Mouse (Mus musculus) G1E (cell line): ENCODE measurements around the gene Coro2a. TPM values are rescaled to one million over a fixed set of nuclear protein-coding genes. Genes with fewer than 3 reads are reported as not detected.

Experiments
- ATAC-seq: 2 replicates; pipeline ENCODE4 v1.8.0; 2016; ENCODE audit warnings: mild to moderate bottlenecking; ENCODE audit not compliant: insufficient number of reproducible peaks, poor library complexity, low FRiP score, severe bottlenecking; ENCODE audit errors: extremely low read depth
- DNase-seq: peaks from one replicate; pipeline ENCODE4 v3.0.0; 2012; ENCODE audit warnings: low spot score
- H3K27me3 ChIP-seq: 2 replicates; pipeline ENCODE4 v1.6.1; 2012; ENCODE audit warnings: mild to moderate bottlenecking, low read length, inconsistent platforms; ENCODE audit not compliant: insufficient read depth
- H3K36me3 ChIP-seq: replicated peaks from 2 replicates; pipeline ENCODE3; 2012; ENCODE audit warnings: mild to moderate bottlenecking, inconsistent platforms
- H3K4me1 ChIP-seq: 2 replicates; pipeline ENCODE4 v1.6.1; 2012; ENCODE audit warnings: low read depth, low read length, inconsistent platforms, mixed read lengths; ENCODE audit not compliant: insufficient read depth
- H3K4me3 ChIP-seq: 2 replicates; pipeline ENCODE4 v1.5.1; 2012; ENCODE audit warnings: low read depth, mild to moderate bottlenecking, inconsistent platforms, low read length, moderate library complexity, mixed read lengths
- H3K9me3 ChIP-seq: replicated peaks from 2 replicates; pipeline ENCODE4 v1.6.1; 2012; ENCODE audit warnings: inconsistent platforms
- CTCF ChIP-seq: IDR thresholded peaks from 2 replicates; pipeline ENCODE4 v1.5.1; 2012; ENCODE audit warnings: low read depth, low read length, inconsistent platforms, mixed read lengths
- GATA1 ChIP-seq: IDR thresholded peaks from 2 replicates; pipeline ENCODE4 v1.6.1; 2012; ENCODE audit warnings: borderline replicate concordance, low read length, inconsistent platforms, mixed read lengths
- GATA2 ChIP-seq: IDR thresholded peaks from 2 replicates; pipeline ENCODE4 v1.6.1; 2012; ENCODE audit warnings: low read depth, low read length, inconsistent platforms, borderline replicate concordance
- POLR2AphosphoS5 ChIP-seq: IDR thresholded peaks from 2 replicates; pipeline ENCODE4 v1.6.1; 2012; ENCODE audit warnings: low read depth, low read length, inconsistent platforms; ENCODE audit not compliant: insufficient replicate concordance
- TAL1 ChIP-seq: conservative IDR thresholded peaks from 2 replicates; pipeline ENCODE4 v1.6.1; 2012; ENCODE audit warnings: low read depth, low read length, inconsistent platforms, mixed read lengths
- polyA plus RNA-seq: library from polyadenylated mRNA; stranded (reverse); fragments of >175 nt; gene quantifications from 2 replicates; pipeline ENCODE4 v1.2.3, GENCODE M21; 2012
- total RNA-seq, 2 experiments: library from RNA; stranded (forward) in 1 of 2; stranded (reverse) in 1 of 2; fragments of 200-1000 nt in 1 of 2; fragments of >200 nt in 1 of 2; fragmentation: Nextera tagmentation in 1 of 2; gene quantifications; 2 replicates each; pipeline ENCODE4 v1.2.3; 2014 to 2017

Gene Coro2a
- total and polyA plus RNA-seq, 3 experiments, result 79.5 to 501 (median 158) TPM

- H3K27me3 ChIP-seq, result no peaks in the 10 kb centered on the region
- H3K9me3 ChIP-seq, result no peaks in the 10 kb centered on the region
- peaks cover 73% of the 10 kb centered on the region for H3K4me1 ChIP-seq
- DNase-seq, result no peak
- no peak overlapping the region for H3K4me3 ChIP-seq
- H3K36me3 ChIP-seq, result peaks cover 71% of the 10 kb centered on the region
- TF ChIP-seq CTCF (no peak), GATA2 (no peak), TAL1 (no peak), GATA1 (no peak), POLR2AphosphoS5 (no peak)
- ATAC-seq, result no peak
Measured at GRCm38 (mm10) chr4:46505361-46506057, 96.5 kb downstream of the Coro2a start.

GRCm38 (mm10) chr4:46503881-46504280 lies 98.1 kb downstream of the Coro2a start:
- Histone ChIP-seq H3K36me3 (peaks cover 80% of the 10 kb centered on the region), H3K27me3 (no peaks in the 10 kb centered on the region), H3K4me3 (peak overlapping the region; percentile 27; the same call in 1 of the 2 replicates), H3K9me3 (no peaks in the 10 kb centered on the region), H3K4me1 (peaks cover 75% of the 10 kb centered on the region)
- DNase-seq (peak; percentile 47), ATAC-seq (peak; percentile 71)
- TF ChIP-seq TAL1, result peak; percentile 56
- no peak for TF ChIP-seq GATA2

GRCm38 (mm10) chr4:46502606-46503502 lies 99.1 kb downstream of the Coro2a start:
- ATAC-seq, result no peak
- peaks cover 88% of the 10 kb centered on the region for H3K36me3 ChIP-seq
- H3K9me3 ChIP-seq, result no peaks in the 10 kb centered on the region
- H3K4me1 ChIP-seq, result peaks cover 79% of the 10 kb centered on the region
- TF ChIP-seq TAL1 (no peak), CTCF (no peak), POLR2AphosphoS5 (no peak), GATA2 (no peak), GATA1 (no peak)
- H3K4me3 ChIP-seq, result no peak overlapping the region; the same call in 1 of the 2 replicates
- no peaks in the 10 kb centered on the region for H3K27me3 ChIP-seq
- DNase-seq, result no peak

- peaks cover 96% of the 10 kb centered on the region for H3K36me3 ChIP-seq
- H3K27me3 ChIP-seq, result no peaks in the 10 kb centered on the region
- TF ChIP-seq GATA1, result no peak
- TF ChIP-seq TAL1, result no peak
- TF ChIP-seq POLR2AphosphoS5, result no peak
- no peak for TF ChIP-seq GATA2
- peak; percentile 71; the same call in 1 of the 2 replicates for TF ChIP-seq CTCF
- no peak overlapping the region for H3K4me3 ChIP-seq
- DNase-seq, result no peak
- peaks cover 48% of the 10 kb centered on the region for H3K4me1 ChIP-seq
- H3K9me3 ChIP-seq, result no peaks in the 10 kb centered on the region
- no peak for ATAC-seq
Measured at GRCm38 (mm10) chr4:46498976-46499375, 103.0 kb downstream of the Coro2a start.

GRCm38 (mm10) chr4:46498511-46498910 lies 103.5 kb downstream of the Coro2a start:
- H3K4me3 ChIP-seq, result no peak overlapping the region
- H3K36me3 ChIP-seq, result peaks cover 96% of the 10 kb centered on the region
- ATAC-seq (no peak), DNase-seq (no peak)
- no peaks in the 10 kb centered on the region for H3K9me3 ChIP-seq
- TF ChIP-seq GATA2 (no peak), GATA1 (no peak), TAL1 (no peak), POLR2AphosphoS5 (no peak), CTCF (no peak)
- no peaks in the 10 kb centered on the region for H3K27me3 ChIP-seq
- peaks cover 44% of the 10 kb centered on the region for H3K4me1 ChIP-seq

- peak; percentile 100 for TF ChIP-seq CTCF
- TF ChIP-seq GATA2, result no peak
- no peak for TF ChIP-seq GATA1
- Histone ChIP-seq H3K36me3 (peaks cover 97% of the 10 kb centered on the region), H3K4me1 (peaks cover 33% of the 10 kb centered on the region), H3K27me3 (no peaks in the 10 kb centered on the region), H3K4me3 (no peak overlapping the region), H3K9me3 (no peaks in the 10 kb centered on the region)
- ATAC-seq (no peak), DNase-seq (peak; percentile 41)
Measured at GRCm38 (mm10) chr4:46497286-46497892, 104.6 kb downstream of the Coro2a start.
